Mouse (Mus musculus) neural tube, embryonic 13.5 days (tissue): ENCODE measurements around the gene Fsip1. TPM values are rescaled to one million over a fixed set of nuclear protein-coding genes. Genes with fewer than 3 reads are reported as not detected.

Experiments
- ATAC-seq: fragments of 200-750 bp; cut with Nextera tagmentation; 2 replicates; pipeline ENCODE4 v1.8.0; 2017; ENCODE audit warnings: low read depth, mild to moderate bottlenecking, moderate TSS enrichment, moderate library complexity
- H3K27ac ChIP-seq: fragments of 300-500 bp; sonication (generic); replicated peaks from 2 replicates; pipeline ENCODE4 v1.5.1; 2015; ENCODE audit warnings: moderate library complexity, mild to moderate bottlenecking, inconsistent platforms
- H3K27me3 ChIP-seq: fragments of 300-500 bp; sonication (generic); 2 replicates; pipeline ENCODE4 v1.6.1; 2015; ENCODE audit warnings: mild to moderate bottlenecking, inconsistent platforms
- H3K36me3 ChIP-seq: fragments of 300-500 bp; sonication (generic); 2 replicates; pipeline ENCODE4 v1.6.1; 2015; ENCODE audit warnings: mild to moderate bottlenecking, inconsistent platforms
- H3K4me1 ChIP-seq: fragments of 300-500 bp; sonication (generic); replicated peaks from 2 replicates; pipeline ENCODE4 v1.6.1; 2015; ENCODE audit warnings: inconsistent platforms
- H3K4me2 ChIP-seq: fragments of 300-500 bp; sonication (generic); 2 replicates; pipeline ENCODE4 v1.6.1; 2015; ENCODE audit warnings: inconsistent platforms, mild to moderate bottlenecking, moderate library complexity
- H3K4me3 ChIP-seq: fragments of 300-500 bp; sonication (generic); 2 replicates; pipeline ENCODE4 v1.5.1; 2015; ENCODE audit warnings: mild to moderate bottlenecking, inconsistent platforms
- H3K9ac ChIP-seq: fragments of 300-500 bp; sonication (generic); 2 replicates; pipeline ENCODE4 v1.6.1; 2015; ENCODE audit warnings: moderate library complexity, mild to moderate bottlenecking, inconsistent platforms
- H3K9me3 ChIP-seq: fragments of 300-500 bp; sonication (generic); 2 replicates; pipeline ENCODE4 v1.6.1; 2016; ENCODE audit warnings: inconsistent platforms
- WGBS: fragments of 180-500 bp; shearing (Covaris S2); methylation state at CpG from one replicate; pipeline ENCODE4 v1.1.7; 2015; 5-methylcytosine and 5-hydroxymethylcytosine counted together
- polyA plus RNA-seq: library from polyadenylated mRNA; unstranded; fragments of >200 nt; fragmentation: Nextera tagmentation; extraction: Ambion mirVana; gene quantifications from 2 replicates; pipeline ENCODE4 v1.2.1, GENCODE M21; 2015

Fsip1 gene
- polyA plus RNA-seq, 1 experiment from 2014 or later, result 2.0 TPM

DNA sequence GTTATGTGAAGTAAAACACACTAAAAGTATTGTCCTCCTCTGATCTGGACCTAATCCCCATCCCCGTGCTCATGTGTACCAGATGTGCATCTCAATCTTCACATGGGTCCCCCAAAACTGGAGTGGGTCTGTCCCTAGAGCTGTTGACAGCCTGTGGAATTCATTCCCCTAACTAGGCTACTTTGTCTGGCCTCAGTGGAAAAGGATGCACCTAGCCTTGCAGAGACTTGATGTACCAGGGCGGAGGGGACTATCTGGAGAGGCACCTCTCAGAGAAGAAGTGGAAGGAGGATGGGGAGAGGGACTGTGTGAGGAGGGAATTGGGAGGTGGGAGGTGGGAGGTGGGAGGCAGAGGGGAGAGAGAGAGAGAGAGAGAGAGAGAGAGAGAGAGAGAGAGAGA lies 119.0 kb downstream of the Fsip1 start:
- H3K36me3 ChIP-seq, result no peaks in the 10 kb centered on the region
- H3K27ac ChIP-seq, result no peak overlapping the region
- ATAC-seq, result no peak
- no peaks in the 10 kb centered on the region for H3K27me3 ChIP-seq
- no peaks in the 10 kb centered on the region for H3K9me3 ChIP-seq
- no peaks in the 10 kb centered on the region for H3K4me1 ChIP-seq
- H3K4me3 ChIP-seq, result no peak overlapping the region
- no peak overlapping the region for H3K9ac ChIP-seq
- 93% methylated on average over 2 of the region's 2 CpGs for WGBS
- H3K4me2 ChIP-seq, result no peak overlapping the region

DNA sequence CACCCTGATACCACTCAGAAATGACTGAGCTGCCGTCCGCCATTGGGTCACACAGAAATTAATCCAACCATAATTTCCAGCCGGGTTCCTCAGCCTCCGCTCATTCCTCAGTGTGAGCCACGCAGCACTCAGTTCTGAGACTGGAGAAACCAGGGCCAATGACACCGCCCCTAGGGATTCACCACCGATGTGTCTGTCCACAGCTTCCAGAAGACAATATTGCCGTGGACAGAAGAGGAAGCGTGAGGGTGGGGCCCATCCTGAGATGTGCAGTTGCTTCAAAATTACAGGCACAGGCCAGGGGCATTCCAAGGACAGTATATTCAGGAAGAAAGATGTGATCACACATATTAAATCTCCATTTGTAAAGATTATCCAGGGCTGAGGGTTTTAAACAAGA lies 119.7 kb downstream of the Fsip1 start:
- no peak overlapping the region for H3K27ac ChIP-seq
- no peak overlapping the region for H3K4me3 ChIP-seq

DNA sequence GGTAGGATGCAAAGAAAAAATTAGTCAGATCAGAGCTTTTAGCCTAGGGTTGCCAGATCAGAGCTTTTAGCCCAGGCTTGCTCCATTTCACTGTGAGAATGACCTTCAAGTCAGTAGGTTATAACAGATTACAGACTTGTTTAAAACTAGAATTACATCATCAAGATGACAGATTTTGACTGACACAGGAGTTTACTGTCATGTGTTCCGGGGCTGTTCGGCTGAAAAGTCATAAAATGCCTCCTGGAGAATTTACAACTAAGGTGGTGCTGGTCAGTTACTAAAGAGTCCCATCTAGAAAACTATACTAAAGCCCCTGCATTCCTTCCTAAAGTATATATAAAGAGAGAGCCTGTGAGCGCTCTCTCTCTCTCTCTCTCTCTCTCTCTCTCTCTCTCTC lies 128.5 kb downstream of the Fsip1 start:
- H3K4me3 ChIP-seq, result no peak overlapping the region
- no peaks in the 10 kb centered on the region for H3K27me3 ChIP-seq
- peaks cover 4% of the 10 kb centered on the region; the same call in 1 of the 2 replicates for H3K4me1 ChIP-seq
- no peak overlapping the region for H3K27ac ChIP-seq
- WGBS, result 31% methylated on average over 3 of the region's 3 CpGs
- H3K9ac ChIP-seq, result no peak overlapping the region
- no peak for ATAC-seq
- H3K9me3 ChIP-seq, result no peaks in the 10 kb centered on the region
- no peaks in the 10 kb centered on the region for H3K36me3 ChIP-seq
- H3K4me2 ChIP-seq, result no peak overlapping the region

More for the DNA sequence above, 119.7 kb downstream of the Fsip1 start:
- no peaks in the 10 kb centered on the region for H3K4me1 ChIP-seq
- no peak for ATAC-seq
- H3K27me3 ChIP-seq, result no peaks in the 10 kb centered on the region
- 87% methylated on average over 9 of the region's 9 CpGs for WGBS
- H3K4me2 ChIP-seq, result no peak overlapping the region
- no peaks in the 10 kb centered on the region for H3K9me3 ChIP-seq
- H3K9ac ChIP-seq, result no peak overlapping the region
- H3K36me3 ChIP-seq, result no peaks in the 10 kb centered on the region

DNA sequence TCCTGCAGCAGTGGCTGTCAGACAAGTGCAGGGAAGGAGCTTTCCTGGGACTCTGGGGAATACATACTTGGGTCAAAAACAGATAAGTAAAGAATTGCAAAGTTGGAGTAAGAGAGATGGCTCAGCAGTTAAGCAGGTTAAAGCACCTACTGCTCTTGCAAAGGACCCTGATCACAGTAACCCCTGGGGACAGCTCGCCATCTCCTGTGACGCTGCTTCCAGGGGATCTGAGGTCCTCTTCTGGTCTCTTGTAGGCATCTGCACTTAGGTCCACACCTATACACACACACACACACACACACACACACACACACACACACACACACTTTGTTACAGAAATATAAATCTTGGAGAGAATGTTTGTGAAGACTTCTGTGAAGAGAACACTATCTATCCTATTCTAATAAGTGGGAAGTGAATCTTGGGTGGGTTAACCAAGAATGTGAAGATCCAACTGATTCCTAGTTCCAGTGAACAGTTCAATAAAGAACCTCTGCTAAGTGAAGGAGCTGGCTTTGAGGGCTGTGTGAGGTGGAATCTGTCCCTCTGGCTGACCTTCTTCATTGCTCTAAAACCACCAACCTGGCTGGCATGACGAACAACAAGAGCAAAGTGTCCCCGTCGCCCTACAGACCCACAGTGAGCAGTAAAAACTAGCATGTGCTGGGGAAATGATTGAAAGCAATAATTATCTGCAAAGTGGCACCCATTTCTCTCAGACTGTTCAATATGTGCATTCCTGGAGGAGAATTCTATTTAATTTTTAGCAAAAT lies 129.1 kb downstream of the Fsip1 start:
- Histone ChIP-seq H3K4me3 (no peak overlapping the region), H3K4me2 (no peak overlapping the region), H3K4me1 (peaks cover 4% of the 10 kb centered on the region; the same call in 1 of the 2 replicates), H3K9ac (no peak overlapping the region), H3K9me3 (no peaks in the 10 kb centered on the region), H3K36me3 (no peaks in the 10 kb centered on the region), H3K27ac (no peak overlapping the region), H3K27me3 (no peaks in the 10 kb centered on the region)
- no peak for ATAC-seq
- WGBS, result 77% methylated on average over 5 of the region's 5 CpGs

DNA sequence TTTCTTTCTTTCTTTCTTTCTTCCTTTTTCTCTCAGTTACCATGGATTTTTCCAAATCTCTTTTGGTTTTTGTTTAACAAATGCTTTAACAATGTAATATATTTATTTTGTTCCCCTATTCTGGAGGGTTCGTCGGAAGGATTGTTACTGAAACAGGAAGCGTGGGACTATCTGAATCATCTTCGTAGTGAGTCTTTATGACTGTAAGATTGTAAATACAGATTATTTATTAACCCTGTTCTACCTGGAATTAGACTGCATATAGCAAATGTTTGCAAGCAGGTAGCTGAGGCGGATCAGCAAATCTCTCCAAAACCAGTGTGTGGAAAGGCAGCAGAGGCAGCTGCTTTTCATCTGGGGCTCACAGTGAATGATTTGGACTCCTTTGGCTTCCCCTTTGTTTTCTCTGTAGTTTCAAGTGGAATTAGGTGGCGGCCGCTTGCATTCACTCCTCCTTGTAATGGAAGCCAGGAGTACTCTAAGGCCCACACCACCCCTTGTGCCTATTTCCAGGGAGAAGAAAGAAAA lies 130.8 kb downstream of the Fsip1 start:
- Histone ChIP-seq H3K9ac (no peak overlapping the region), H3K27me3 (no peaks in the 10 kb centered on the region), H3K4me3 (no peak overlapping the region), H3K36me3 (no peaks in the 10 kb centered on the region), H3K27ac (no peak overlapping the region), H3K4me1 (peaks cover 4% of the 10 kb centered on the region; the same call in 1 of the 2 replicates), H3K4me2 (no peak overlapping the region), H3K9me3 (no peaks in the 10 kb centered on the region)
- no peak for ATAC-seq
- 68% methylated on average over 7 of the region's 7 CpGs for WGBS

DNA sequence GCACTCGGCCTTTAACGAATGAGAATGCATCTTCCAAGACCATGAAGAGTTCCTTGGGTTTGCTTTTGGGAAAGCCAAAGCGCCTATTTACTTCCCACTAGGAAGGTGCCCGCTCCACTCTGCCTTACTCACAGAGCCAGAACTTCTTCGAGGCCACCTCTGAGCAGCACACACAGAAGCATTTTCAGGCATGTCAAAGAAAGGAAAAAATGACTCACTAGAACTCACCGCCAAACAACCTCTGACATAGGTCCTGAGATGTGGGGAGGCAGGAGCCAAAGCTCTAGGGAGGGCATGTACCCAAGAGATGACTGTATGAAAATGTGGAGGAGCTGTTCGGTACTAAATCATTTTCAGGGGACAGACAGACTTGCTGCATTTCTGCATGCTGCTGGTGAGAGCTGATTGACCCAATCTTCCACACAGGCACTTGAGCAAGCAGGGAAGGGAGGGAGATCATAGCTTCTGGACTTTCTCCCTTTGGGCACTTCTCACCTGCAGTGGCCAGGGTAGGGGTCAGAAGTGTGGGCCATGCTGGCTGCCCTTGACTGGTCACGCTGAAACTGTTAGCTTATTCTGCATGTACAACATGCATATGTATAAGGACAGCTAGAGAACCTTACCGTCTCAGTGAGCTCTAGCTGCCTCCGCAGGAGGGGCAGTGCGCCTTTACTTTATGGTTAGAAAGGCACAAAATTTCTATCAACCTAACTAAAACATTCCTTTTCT lies 131.4 kb downstream of the Fsip1 start:
- Histone ChIP-seq H3K4me2 (no peak overlapping the region), H3K4me1 (peaks cover 4% of the 10 kb centered on the region; the same call in 1 of the 2 replicates), H3K9me3 (no peaks in the 10 kb centered on the region), H3K27ac (no peak overlapping the region), H3K9ac (no peak overlapping the region), H3K4me3 (no peak overlapping the region), H3K36me3 (no peaks in the 10 kb centered on the region), H3K27me3 (no peaks in the 10 kb centered on the region)
- ATAC-seq, result no peak
- 73% methylated on average over 11 of the region's 11 CpGs for WGBS

DNA sequence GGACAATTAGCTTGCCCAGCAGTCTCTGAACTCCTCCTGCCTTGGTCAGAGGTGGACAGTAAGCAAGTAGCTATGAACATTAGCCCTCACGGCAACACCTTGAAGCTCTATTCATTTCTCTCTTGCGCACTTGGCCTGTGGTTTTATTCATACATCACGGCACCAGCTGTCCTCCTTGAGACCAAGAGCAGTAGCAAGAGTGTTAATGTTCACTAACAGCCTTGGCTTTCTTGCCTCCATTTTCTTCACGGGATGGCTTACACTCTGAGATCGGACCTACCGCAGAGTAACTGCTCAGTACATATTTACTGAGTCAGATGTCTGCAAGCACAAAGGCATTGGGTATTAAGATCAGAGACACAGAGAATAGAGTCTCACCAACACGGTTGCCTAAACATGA lies 132.3 kb downstream of the Fsip1 start:
- H3K4me3 ChIP-seq, result no peak overlapping the region
- ATAC-seq, result no peak
- no peaks in the 10 kb centered on the region for H3K9me3 ChIP-seq
- H3K4me1 ChIP-seq, result peaks cover 4% of the 10 kb centered on the region; the same call in 1 of the 2 replicates
- H3K36me3 ChIP-seq, result no peaks in the 10 kb centered on the region
- no peak overlapping the region for H3K27ac ChIP-seq
- 87% methylated on average over 7 of the region's 7 CpGs for WGBS
- no peak overlapping the region for H3K4me2 ChIP-seq
- H3K27me3 ChIP-seq, result no peaks in the 10 kb centered on the region
- no peak overlapping the region for H3K9ac ChIP-seq

DNA sequence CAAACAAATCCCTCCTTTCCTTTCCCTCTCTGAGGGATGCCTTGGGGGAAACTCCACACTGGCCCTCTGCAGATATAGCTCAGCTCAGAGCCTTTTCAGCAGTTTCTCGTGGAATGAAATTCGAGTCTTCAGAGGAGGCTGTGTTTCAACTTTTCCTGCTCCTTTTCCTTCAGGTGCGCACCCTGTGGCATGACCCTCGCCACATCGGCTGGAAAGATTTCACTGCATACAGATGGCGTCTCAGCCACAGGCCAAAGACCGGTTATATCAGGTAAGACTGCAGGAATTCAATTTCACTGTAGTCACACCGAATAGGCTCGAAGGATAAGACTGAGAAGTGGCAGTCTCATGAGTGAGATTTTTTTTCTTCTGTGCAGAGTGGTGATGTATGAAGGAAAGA lies 133.0 kb downstream of the Fsip1 start:
- no peak overlapping the region for H3K9ac ChIP-seq
- no peak for ATAC-seq
- H3K36me3 ChIP-seq, result no peaks in the 10 kb centered on the region
- H3K27me3 ChIP-seq, result no peaks in the 10 kb centered on the region
- no peak overlapping the region for H3K27ac ChIP-seq
- no peaks in the 10 kb centered on the region for H3K9me3 ChIP-seq
- WGBS, result 88% methylated on average over 9 of the region's 9 CpGs
- H3K4me2 ChIP-seq, result no peak overlapping the region
- H3K4me1 ChIP-seq, result peaks cover under 1% of the 10 kb centered on the region; the same call in 1 of the 2 replicates
- H3K4me3 ChIP-seq, result no peak overlapping the region

DNA sequence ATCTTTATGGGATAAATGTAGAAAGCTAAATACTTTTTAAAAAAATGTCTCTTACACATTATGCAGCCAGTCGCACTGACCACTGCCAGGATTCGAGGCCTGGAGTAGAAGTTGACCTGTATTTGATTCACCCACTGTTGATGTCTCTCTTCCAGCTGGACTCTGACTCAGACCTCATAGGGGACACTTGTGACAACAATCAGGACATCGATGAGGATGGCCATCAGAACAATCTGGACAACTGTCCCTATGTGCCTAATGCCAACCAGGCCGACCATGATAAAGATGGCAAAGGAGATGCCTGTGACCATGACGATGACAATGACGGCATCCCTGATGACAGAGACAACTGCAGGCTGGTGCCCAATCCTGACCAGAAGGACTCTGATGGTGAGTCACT lies 134.5 kb downstream of the Fsip1 start:
- ATAC-seq, result no peak
- no peak overlapping the region for H3K9ac ChIP-seq
- no peaks in the 10 kb centered on the region for H3K4me1 ChIP-seq
- WGBS, result 91% methylated on average over 6 of the region's 6 CpGs
- H3K27me3 ChIP-seq, result no peaks in the 10 kb centered on the region
- no peak overlapping the region for H3K27ac ChIP-seq
- H3K4me3 ChIP-seq, result no peak overlapping the region
- no peaks in the 10 kb centered on the region for H3K36me3 ChIP-seq
- no peaks in the 10 kb centered on the region for H3K9me3 ChIP-seq
- no peak overlapping the region for H3K4me2 ChIP-seq

DNA sequence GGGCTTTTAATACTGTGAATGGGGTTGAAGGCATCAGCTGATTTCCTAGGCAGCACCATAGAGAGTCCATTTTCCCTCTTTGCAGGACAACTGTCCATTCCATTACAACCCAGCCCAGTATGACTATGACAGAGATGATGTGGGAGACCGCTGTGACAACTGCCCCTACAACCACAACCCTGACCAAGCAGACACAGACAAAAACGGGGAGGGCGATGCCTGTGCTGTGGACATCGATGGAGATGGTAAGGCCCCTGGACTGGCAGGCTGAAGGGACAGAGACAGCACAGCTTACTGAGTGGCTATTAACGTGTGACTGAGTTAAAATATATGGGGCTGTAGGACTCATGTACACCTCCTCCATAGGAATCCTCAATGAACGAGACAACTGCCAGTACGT lies 136.0 kb downstream of the Fsip1 start:
- Histone ChIP-seq H3K9me3 (no peaks in the 10 kb centered on the region), H3K4me1 (peaks cover 13% of the 10 kb centered on the region), H3K4me2 (no peak overlapping the region), H3K27ac (no peak overlapping the region), H3K4me3 (no peak overlapping the region), H3K27me3 (no peaks in the 10 kb centered on the region), H3K9ac (no peak overlapping the region), H3K36me3 (no peaks in the 10 kb centered on the region)
- WGBS, result 93% methylated on average over 7 of the region's 7 CpGs
- no peak for ATAC-seq

DNA sequence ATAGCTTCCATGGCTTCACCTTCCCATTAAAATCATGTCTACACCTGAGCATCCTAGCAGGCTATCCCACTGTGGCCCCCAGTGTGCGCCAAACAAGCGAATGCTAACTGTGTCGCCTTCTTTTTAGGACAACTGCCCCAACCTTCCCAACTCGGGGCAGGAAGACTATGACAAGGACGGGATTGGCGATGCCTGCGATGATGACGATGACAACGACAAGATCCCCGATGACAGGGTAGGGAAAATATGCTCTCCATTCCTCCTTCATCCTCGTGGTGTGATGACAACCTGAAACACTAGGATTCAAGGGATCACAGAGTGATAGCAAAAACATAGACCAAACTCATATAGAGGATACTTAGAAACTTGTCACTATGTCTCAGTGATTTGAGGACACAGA lies 136.7 kb downstream of the Fsip1 start:
- H3K27me3 ChIP-seq, result no peaks in the 10 kb centered on the region
- H3K4me1 ChIP-seq, result peaks cover 19% of the 10 kb centered on the region
- WGBS, result 96% methylated on average over 11 of the region's 11 CpGs
- H3K27ac ChIP-seq, result no peak overlapping the region
- no peak overlapping the region for H3K9ac ChIP-seq
- H3K9me3 ChIP-seq, result no peaks in the 10 kb centered on the region
- H3K4me3 ChIP-seq, result no peak overlapping the region
- no peak overlapping the region for H3K4me2 ChIP-seq
- no peak for ATAC-seq
- no peaks in the 10 kb centered on the region for H3K36me3 ChIP-seq

DNA sequence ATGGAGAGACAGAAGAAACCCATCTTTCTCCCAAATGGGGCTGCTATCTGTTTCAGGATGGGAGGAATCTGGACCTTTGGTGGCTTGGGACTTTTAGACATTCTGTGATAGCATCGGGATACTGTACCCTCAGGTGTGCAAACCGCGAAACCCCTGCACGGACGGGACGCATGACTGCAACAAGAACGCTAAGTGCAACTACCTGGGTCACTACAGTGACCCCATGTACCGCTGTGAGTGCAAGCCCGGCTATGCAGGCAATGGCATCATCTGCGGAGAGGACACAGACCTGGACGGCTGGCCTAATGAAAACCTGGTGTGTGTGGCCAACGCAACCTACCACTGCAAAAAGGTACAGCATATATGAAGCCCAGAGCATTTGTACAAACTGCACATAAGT lies 137.1 kb downstream of the Fsip1 start:
- Histone ChIP-seq H3K9me3 (no peaks in the 10 kb centered on the region), H3K27me3 (0 out of 2 replicates have a peak, but pooled peaks cover 2% of the 10 kb centered on the region), H3K4me3 (no peak overlapping the region), H3K27ac (no peak overlapping the region), H3K4me2 (no peak overlapping the region), H3K9ac (no peak overlapping the region), H3K4me1 (peaks cover 22% of the 10 kb centered on the region), H3K36me3 (no peaks in the 10 kb centered on the region)
- whole genome bisulfite sequencing, result 97% methylated on average over 12 of the region's 12 CpGs
- ATAC-seq, result no peak
